Mouse (Mus musculus): ENCODE measurements around the gene Ralgps2. TPM values are rescaled to one million over a fixed set of nuclear protein-coding genes. Genes with fewer than 3 reads are reported as not detected.

Ralgps2 gene
- total and polyA plus RNA-seq, 3 experiments: 7.8 to 16.4 TPM; not detected in 1

- H3K9ac ChIP-seq (ENCODE audit: control insufficient read depth, low read depth, low read length, poor library complexity, severe bottlenecking): no peak overlapping the region
- H3K27ac ChIP-seq (ENCODE audit: control insufficient read depth, low read depth, low read length): no peak overlapping the region
- TF ChIP-seq EP300 (IDR thresholded peaks at IDR 0.05; ENCODE audit: low read depth in 1 of 2, low read length in 2 of 2) (peak; percentile 72 to 79), USF1 (IDR thresholded peaks at IDR 0.05; ENCODE audit: low read depth, low read length) (no peak), TCF12 (IDR thresholded peaks at IDR 0.05; ENCODE audit: low read depth, low read length) (peak; percentile 87), GATA1 (IDR thresholded peaks at IDR 0.05; ENCODE audit: low read depth, low read length) (peak; percentile 87), ETS1 (IDR thresholded peaks at IDR 0.05; ENCODE audit: low read depth, low read length) (peak; percentile 57; the same call in 1 of the 2 replicates), MEF2A (IDR thresholded peaks at IDR 0.05; ENCODE audit: extremely low read depth, insufficient replicate concordance, low read depth, low read length, poor library complexity, severe bottlenecking) (no peak), RCOR1 (IDR thresholded peaks at IDR 0.05; ENCODE audit: low read depth, low read length) (peak; percentile 94), ZC3H11A (IDR thresholded peaks at IDR 0.05; ENCODE audit: low read depth, low read length) (no peak), SIN3A (IDR thresholded peaks at IDR 0.05; ENCODE audit: low read length) (no peak), TAL1 (IDR thresholded peaks at IDR 0.05; ENCODE audit: low read length) (peak; percentile 79), MYB (IDR thresholded peaks at IDR 0.05; ENCODE audit: low read depth, low read length) (no peak), MYC (IDR thresholded peaks at IDR 0.05; ENCODE audit: low read depth, low read length) (peak; percentile 35; the same call in 1 of the 2 replicates)
- H3K9me3 ChIP-seq (replicated peaks; ENCODE audit: insufficient read depth, low read length): no peaks in the 10 kb centered on the region
- peak; percentile 37 for DNase-seq (ENCODE audit: low read depth, low spot score)
- no peaks in the 10 kb centered on the region for H3K27me3 ChIP-seq (ENCODE audit: control insufficient read depth in 1 of 2, insufficient read depth in 2 of 2, low read length in 2 of 2)
- no peak overlapping the region for H3K4me3 ChIP-seq (ENCODE audit: control insufficient read depth in 1 of 2, insufficient read depth in 1 of 2, low read depth in 2 of 2, low read length in 2 of 2)
- H3K36me3 ChIP-seq (ENCODE audit: control insufficient read depth in 1 of 2, insufficient read depth in 2 of 2, low read length in 2 of 2): peaks cover 0 to 13% of the 10 kb centered on the region in 2 experiments; a peak in 2 of 4 replicates
- peaks cover 5 to 21% of the 10 kb centered on the region in 2 experiments for H3K4me1 ChIP-seq (ENCODE audit: control insufficient read depth in 1 of 2, insufficient read depth in 2 of 2, low read length in 2 of 2)
- H3K79me2 ChIP-seq (ENCODE audit: control insufficient read depth, insufficient read depth, low read length, poor library complexity): no peaks in the 10 kb centered on the region
Measured at GRCm38 (mm10) chr1:156972391-156972790, 33.0 kb upstream of the Ralgps2 start.

- TF ChIP-seq MEF2A (IDR thresholded peaks at IDR 0.05; ENCODE audit: extremely low read depth, insufficient replicate concordance, low read depth, low read length, poor library complexity, severe bottlenecking) (no peak), GATA1 (IDR thresholded peaks at IDR 0.05; ENCODE audit: low read depth, low read length) (0 out of 2 replicates have a peak, but pooled peaks have one; percentile 2)
- Histone ChIP-seq H3K79me2 (ENCODE audit: control insufficient read depth, insufficient read depth, low read length, poor library complexity) (no peaks in the 10 kb centered on the region), H3K4me1 (ENCODE audit: control insufficient read depth in 1 of 2, insufficient read depth in 2 of 2, low read length in 2 of 2) (peaks cover 5 to 21% of the 10 kb centered on the region in 2 experiments), H3K9me3 (replicated peaks; ENCODE audit: insufficient read depth, low read length) (no peaks in the 10 kb centered on the region), H3K36me3 (ENCODE audit: control insufficient read depth in 1 of 2, insufficient read depth in 2 of 2, low read length in 2 of 2) (peaks cover 0 to 13% of the 10 kb centered on the region in 2 experiments; a peak in 2 of 4 replicates), H3K9ac (ENCODE audit: control insufficient read depth, low read depth, low read length, poor library complexity, severe bottlenecking) (no peak overlapping the region), H3K27me3 (ENCODE audit: control insufficient read depth in 1 of 2, insufficient read depth in 2 of 2, low read length in 2 of 2) (no peaks in the 10 kb centered on the region), H3K27ac (ENCODE audit: control insufficient read depth, low read depth, low read length) (no peak overlapping the region), H3K4me3 (ENCODE audit: control insufficient read depth in 1 of 2, insufficient read depth in 1 of 2, low read depth in 2 of 2, low read length in 2 of 2) (no peak overlapping the region)
- DNase-seq (ENCODE audit: low read depth, low spot score): peak; percentile 29
Measured at GRCm38 (mm10) chr1:156971206-156971811, 31.9 kb upstream of the Ralgps2 start.

- Histone ChIP-seq H3K79me2 (ENCODE audit: control insufficient read depth, insufficient read depth, low read length, poor library complexity) (no peaks in the 10 kb centered on the region), H3K9me3 (replicated peaks; ENCODE audit: insufficient read depth, low read length) (no peaks in the 10 kb centered on the region), H3K27ac (ENCODE audit: control insufficient read depth, low read depth, low read length) (no peak overlapping the region), H3K9ac (ENCODE audit: control insufficient read depth, low read depth, low read length, poor library complexity, severe bottlenecking) (no peak overlapping the region), H3K36me3 (ENCODE audit: control insufficient read depth in 1 of 2, insufficient read depth in 2 of 2, low read length in 2 of 2) (peaks cover 0 to 13% of the 10 kb centered on the region in 2 experiments; a peak in 2 of 4 replicates), H3K27me3 (ENCODE audit: control insufficient read depth in 1 of 2, insufficient read depth in 2 of 2, low read length in 2 of 2) (no peaks in the 10 kb centered on the region), H3K4me1 (ENCODE audit: control insufficient read depth in 1 of 2, insufficient read depth in 2 of 2, low read length in 2 of 2) (peaks cover 5 to 21% of the 10 kb centered on the region in 2 experiments), H3K4me3 (ENCODE audit: control insufficient read depth in 1 of 2, insufficient read depth in 1 of 2, low read depth in 2 of 2, low read length in 2 of 2) (no peak overlapping the region)
- no peak for DNase-seq (ENCODE audit: low read depth, low spot score)
- TF ChIP-seq NRF1 (IDR thresholded peaks at IDR 0.05; ENCODE audit: insufficient read depth, low read depth, low read length, poor library complexity, severe bottlenecking): no peak
- no peak for TF ChIP-seq MYB (IDR thresholded peaks at IDR 0.05; ENCODE audit: low read depth, low read length)
- no peak for TF ChIP-seq SMC3 (IDR thresholded peaks at IDR 0.05; ENCODE audit: low read depth, low read length)
- TF ChIP-seq NELFE (IDR thresholded peaks at IDR 0.05; ENCODE audit: low read depth, low read length): no peak
- no peak for TF ChIP-seq ZMIZ1 (IDR thresholded peaks at IDR 0.05; ENCODE audit: low read depth, low read length)
- TF ChIP-seq JUND (IDR thresholded peaks at IDR 0.05; ENCODE audit: low read depth, low read length): no peak
- TF ChIP-seq GATA1 (IDR thresholded peaks at IDR 0.05; ENCODE audit: low read depth, low read length): no peak
- TF ChIP-seq GABPA (IDR thresholded peaks at IDR 0.05; ENCODE audit: low read depth, low read length): no peak
- TF ChIP-seq E2F4 (IDR thresholded peaks at IDR 0.05; ENCODE audit: borderline replicate concordance, low read depth, low read length): no peak
- no peak for TF ChIP-seq ETS1 (IDR thresholded peaks at IDR 0.05; ENCODE audit: low read depth, low read length)
- no peak for TF ChIP-seq USF1 (IDR thresholded peaks at IDR 0.05; ENCODE audit: low read depth, low read length)
- TF ChIP-seq MEF2A (IDR thresholded peaks at IDR 0.05; ENCODE audit: extremely low read depth, insufficient replicate concordance, low read depth, low read length, poor library complexity, severe bottlenecking): no peak
- TF ChIP-seq ELF1 (IDR thresholded peaks at IDR 0.05; ENCODE audit: low read depth, low read length): no peak
- TF ChIP-seq RCOR1 (IDR thresholded peaks at IDR 0.05; ENCODE audit: low read depth, low read length): no peak
- no peak for TF ChIP-seq POLR2AphosphoS5 (IDR thresholded peaks at IDR 0.05; ENCODE audit: borderline replicate concordance, low read depth, low read length)
- TF ChIP-seq MAX (IDR thresholded peaks at IDR 0.05; ENCODE audit: low read length): no peak
- no peak for TF ChIP-seq CHD2 (IDR thresholded peaks at IDR 0.05; ENCODE audit: low read length)
Measured at GRCm38 (mm10) chr1:156970641-156971040, 31.2 kb upstream of the Ralgps2 start.
